Mouse (Mus musculus): Measurements from ENCODE around the gene Ap3d1. TPM values are rescaled to one million over a fixed set of nuclear protein-coding genes. Genes with fewer than 3 reads are reported as not detected.
A peak's percentile ranks its signal among the peaks of the same experiment; 100 is the strongest.

The Ap3d1 gene
- polyA plus RNA-seq (2014; fragmentation: Nextera tagmentation; extraction: Ambion mirVana), result 109 and 125 TPM in 2 replicates

GRCm38 (mm10) chr10:80742180-80742978 lies at the start of gene Ap3d1:
Gene Ap3d1 (minus strand): TSS chr10:80742264.
- no peaks in the 10 kb centered on the region for H3K27me3 ChIP-seq (ENCODE audit: control insufficient read depth, insufficient read depth, low read length)
- peak within 1 kb of the TSS; percentile 79 for H3K27ac ChIP-seq (ENCODE audit: low read depth, low read length)
- H3K4me2 ChIP-seq (ENCODE audit: low read depth, low read length), result peak within 1 kb of the TSS; percentile 99
- H3K9ac ChIP-seq (replicated peaks; ENCODE audit: low read depth, low read length), result peak within 1 kb of the TSS; percentile 90
- H3K36me3 ChIP-seq (ENCODE audit: control insufficient read depth, insufficient read depth, low read length), result no peaks in the 10 kb centered on the region
- H3K9me3 ChIP-seq (ENCODE audit: control insufficient read depth, low read length), result no peaks in the 10 kb centered on the region
- peaks cover 25% of the 10 kb centered on the region for H3K4me1 ChIP-seq (ENCODE audit: control insufficient read depth, insufficient read depth, low read length)
- WGBS, result 2% methylated on average over 25 of the region's 25 CpGs
- peak; percentile 99 for ATAC-seq (ENCODE audit: low read depth)
- peak within 1 kb of the TSS; percentile 81 for H3K4me3 ChIP-seq (ENCODE audit: low read depth, low read length)

GRCm38 (mm10) chr10:80791476-80792174 lies 49.6 kb upstream of the Ap3d1 start:
- Histone ChIP-seq H3K4me2 (ENCODE audit: low read depth, low read length) (no peak overlapping the region), H3K9me3 (ENCODE audit: control insufficient read depth, low read length) (no peaks in the 10 kb centered on the region)
- no peak for ATAC-seq (ENCODE audit: low read depth)

DNA sequence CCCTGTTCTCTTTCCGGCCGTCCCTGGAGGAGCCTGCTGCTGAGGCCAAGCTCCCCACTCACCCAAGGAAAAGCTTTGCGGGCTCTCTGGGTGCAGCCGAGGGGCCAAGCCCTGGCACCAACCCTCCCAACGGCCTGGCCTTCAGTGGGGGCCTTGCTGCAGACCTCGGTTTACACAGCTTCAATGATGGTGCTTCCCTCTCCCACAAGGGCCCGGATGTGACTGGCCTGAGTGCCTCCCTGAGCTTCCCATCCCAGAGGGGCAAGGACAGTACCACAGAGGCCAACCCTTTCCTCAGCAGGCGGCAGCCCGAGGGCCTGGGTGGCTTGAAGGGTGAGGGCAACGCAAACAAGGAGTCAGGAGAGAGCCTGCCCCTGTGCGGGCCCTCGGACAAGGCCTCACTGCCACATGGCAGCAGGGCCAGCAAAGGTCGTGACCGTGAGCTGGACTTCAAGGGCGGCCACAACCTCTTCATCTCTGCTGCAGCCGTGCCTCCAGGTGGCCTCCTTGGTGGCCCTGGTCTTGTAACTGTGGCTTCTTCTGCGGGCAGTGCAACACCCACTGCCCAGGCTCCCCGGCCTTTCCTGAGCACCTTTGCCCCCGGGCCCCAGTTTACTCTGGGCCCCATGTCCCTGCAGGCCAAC lies 48.8 kb upstream of the Ap3d1 start:
- Histone ChIP-seq H3K36me3 (ENCODE audit: control insufficient read depth, insufficient read depth, low read length) (peaks cover 82% of the 10 kb centered on the region), H3K4me3 (ENCODE audit: low read depth, low read length) (no peak overlapping the region), H3K4me1 (ENCODE audit: control insufficient read depth, insufficient read depth, low read length) (0 out of 2 replicates have a peak, but pooled peaks cover 2% of the 10 kb centered on the region), H3K9me3 (ENCODE audit: control insufficient read depth, low read length) (no peaks in the 10 kb centered on the region), H3K27ac (ENCODE audit: low read depth, low read length) (no peak overlapping the region), H3K4me2 (ENCODE audit: low read depth, low read length) (no peak overlapping the region), H3K27me3 (ENCODE audit: control insufficient read depth, insufficient read depth, low read length) (no peaks in the 10 kb centered on the region), H3K9ac (replicated peaks; ENCODE audit: low read depth, low read length) (no peak overlapping the region)
- no peak for ATAC-seq (ENCODE audit: low read depth)
- 90% methylated on average over 19 of the region's 19 CpGs for WGBS

More at GRCm38 (mm10) chr10:80791476-80792174, 49.6 kb upstream of the Ap3d1 start:
- WGBS, result 84% methylated on average over 33 of the region's 33 CpGs
- no peak overlapping the region for H3K4me3 ChIP-seq (ENCODE audit: low read depth, low read length)
- H3K4me1 ChIP-seq (ENCODE audit: control insufficient read depth, insufficient read depth, low read length), result peaks cover 9% of the 10 kb centered on the region
- H3K36me3 ChIP-seq (ENCODE audit: control insufficient read depth, insufficient read depth, low read length), result peaks cover 78% of the 10 kb centered on the region
- H3K27ac ChIP-seq (ENCODE audit: low read depth, low read length), result no peak overlapping the region
- H3K9ac ChIP-seq (replicated peaks; ENCODE audit: low read depth, low read length), result no peak overlapping the region
- H3K27me3 ChIP-seq (ENCODE audit: control insufficient read depth, insufficient read depth, low read length), result no peaks in the 10 kb centered on the region

GRCm38 (mm10) chr10:80787517-80787916 lies 45.5 kb upstream of the Ap3d1 start:
- Histone ChIP-seq H3K27ac (ENCODE audit: low read depth, low read length) (no peak overlapping the region), H3K27me3 (ENCODE audit: control insufficient read depth, insufficient read depth, low read length) (no peaks in the 10 kb centered on the region)
- 83% methylated on average over 2 of the region's 2 CpGs for WGBS

DNA sequence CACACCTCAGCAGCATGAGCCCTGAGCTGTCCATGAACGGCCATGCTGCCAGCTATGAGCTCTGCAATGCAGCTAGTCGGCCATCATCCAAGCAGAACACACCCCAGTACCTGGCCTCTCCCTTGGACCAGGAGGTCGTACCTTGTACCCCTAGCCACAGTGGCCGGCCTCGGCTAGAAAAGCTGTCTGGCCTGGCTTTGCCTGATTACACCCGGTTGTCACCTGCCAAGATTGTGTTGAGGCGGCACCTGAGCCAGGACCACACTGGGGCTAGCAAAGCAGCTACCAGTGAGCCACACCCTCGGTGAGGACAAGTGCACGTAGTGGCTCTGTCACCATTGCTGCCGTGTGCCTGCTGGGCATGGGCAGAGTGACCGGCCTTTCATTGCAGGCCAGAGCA lies 43.9 kb upstream of the Ap3d1 start:
- no peak for ATAC-seq (ENCODE audit: low read depth)
- 97% methylated on average over 11 of the region's 11 CpGs for WGBS
- H3K27me3 ChIP-seq (ENCODE audit: control insufficient read depth, insufficient read depth, low read length), result no peaks in the 10 kb centered on the region
- no peak overlapping the region for H3K4me2 ChIP-seq (ENCODE audit: low read depth, low read length)
- H3K36me3 ChIP-seq (ENCODE audit: control insufficient read depth, insufficient read depth, low read length), result peaks cover 86% of the 10 kb centered on the region
- no peak overlapping the region for H3K27ac ChIP-seq (ENCODE audit: low read depth, low read length)
- H3K9ac ChIP-seq (replicated peaks; ENCODE audit: low read depth, low read length), result no peak overlapping the region
- no peaks in the 10 kb centered on the region for H3K9me3 ChIP-seq (ENCODE audit: control insufficient read depth, low read length)
- no peaks in the 10 kb centered on the region for H3K4me1 ChIP-seq (ENCODE audit: control insufficient read depth, insufficient read depth, low read length)
- no peak overlapping the region for H3K4me3 ChIP-seq (ENCODE audit: low read depth, low read length)

More at GRCm38 (mm10) chr10:80787517-80787916, 45.5 kb upstream of the Ap3d1 start:
- no peak for ATAC-seq (ENCODE audit: low read depth)
- H3K4me1 ChIP-seq (ENCODE audit: control insufficient read depth, insufficient read depth, low read length), result no peaks in the 10 kb centered on the region
- no peak overlapping the region for H3K4me2 ChIP-seq (ENCODE audit: low read depth, low read length)
- H3K9ac ChIP-seq (replicated peaks; ENCODE audit: low read depth, low read length), result no peak overlapping the region
- H3K4me3 ChIP-seq (ENCODE audit: low read depth, low read length), result no peak overlapping the region
- H3K36me3 ChIP-seq (ENCODE audit: control insufficient read depth, insufficient read depth, low read length), result peaks cover 87% of the 10 kb centered on the region
- no peaks in the 10 kb centered on the region for H3K9me3 ChIP-seq (ENCODE audit: control insufficient read depth, low read length)

- no peak overlapping the region for H3K9ac ChIP-seq (replicated peaks; ENCODE audit: low read depth, low read length)
- ATAC-seq (ENCODE audit: low read depth), result no peak
- WGBS, result 79% methylated on average over 12 of the region's 12 CpGs
- no peaks in the 10 kb centered on the region for H3K27me3 ChIP-seq (ENCODE audit: control insufficient read depth, insufficient read depth, low read length)
- H3K27ac ChIP-seq (ENCODE audit: low read depth, low read length), result no peak overlapping the region
- no peak overlapping the region for H3K4me3 ChIP-seq (ENCODE audit: low read depth, low read length)
- H3K4me2 ChIP-seq (ENCODE audit: low read depth, low read length), result no peak overlapping the region
- H3K4me1 ChIP-seq (ENCODE audit: control insufficient read depth, insufficient read depth, low read length), result no peaks in the 10 kb centered on the region
- H3K9me3 ChIP-seq (ENCODE audit: control insufficient read depth, low read length), result no peaks in the 10 kb centered on the region
- H3K36me3 ChIP-seq (ENCODE audit: control insufficient read depth, insufficient read depth, low read length), result peaks cover 91% of the 10 kb centered on the region
Observed at GRCm38 (mm10) chr10:80784871-80785270, 42.8 kb upstream of the Ap3d1 start.

- H3K36me3 ChIP-seq (ENCODE audit: control insufficient read depth, insufficient read depth, low read length), result peaks cover 93% of the 10 kb centered on the region
- ATAC-seq (ENCODE audit: low read depth), result no peak
- 100% methylated on average over 2 of the region's 2 CpGs for WGBS
- no peaks in the 10 kb centered on the region for H3K9me3 ChIP-seq (ENCODE audit: control insufficient read depth, low read length)
- H3K4me1 ChIP-seq (ENCODE audit: control insufficient read depth, insufficient read depth, low read length), result no peaks in the 10 kb centered on the region
- no peak overlapping the region for H3K27ac ChIP-seq (ENCODE audit: low read depth, low read length)
- no peak overlapping the region for H3K9ac ChIP-seq (replicated peaks; ENCODE audit: low read depth, low read length)
- H3K27me3 ChIP-seq (ENCODE audit: control insufficient read depth, insufficient read depth, low read length), result no peaks in the 10 kb centered on the region
- no peak overlapping the region for H3K4me2 ChIP-seq (ENCODE audit: low read depth, low read length)
- H3K4me3 ChIP-seq (ENCODE audit: low read depth, low read length), result no peak overlapping the region
Observed at GRCm38 (mm10) chr10:80784302-80784701, 42.2 kb upstream of the Ap3d1 start.

DNA sequence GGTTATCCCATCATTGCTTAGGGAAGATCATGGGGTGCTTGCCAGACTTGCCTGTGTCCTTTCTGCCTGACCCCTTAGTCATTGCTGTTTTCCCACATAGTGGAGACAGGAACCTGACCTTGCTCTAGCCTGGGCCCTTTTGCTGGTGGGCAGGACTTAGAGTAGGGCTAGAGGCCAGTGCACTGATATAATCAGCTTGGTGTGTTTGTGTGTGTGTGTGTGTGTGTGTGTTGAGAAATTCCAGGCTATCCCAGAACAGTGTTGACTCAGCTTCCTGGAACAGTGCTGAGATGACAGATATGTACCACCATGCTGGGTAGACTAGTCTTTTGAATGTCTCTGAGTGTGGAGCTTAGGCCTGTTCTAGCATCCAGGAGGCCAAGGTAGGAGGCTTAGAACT lies 37.5 kb upstream of the Ap3d1 start:
- Histone ChIP-seq H3K27me3 (ENCODE audit: control insufficient read depth, insufficient read depth, low read length) (no peaks in the 10 kb centered on the region), H3K27ac (ENCODE audit: low read depth, low read length) (no peak overlapping the region), H3K4me2 (ENCODE audit: low read depth, low read length) (no peak overlapping the region), H3K4me1 (ENCODE audit: control insufficient read depth, insufficient read depth, low read length) (no peaks in the 10 kb centered on the region), H3K36me3 (ENCODE audit: control insufficient read depth, insufficient read depth, low read length) (peaks cover 78% of the 10 kb centered on the region), H3K9me3 (ENCODE audit: control insufficient read depth, low read length) (no peaks in the 10 kb centered on the region), H3K4me3 (ENCODE audit: low read depth, low read length) (no peak overlapping the region), H3K9ac (replicated peaks; ENCODE audit: low read depth, low read length) (no peak overlapping the region)
- no peak for ATAC-seq (ENCODE audit: low read depth)

- WGBS, result 92% methylated on average over 5 of the region's 5 CpGs
- peaks cover 78% of the 10 kb centered on the region for H3K36me3 ChIP-seq (ENCODE audit: control insufficient read depth, insufficient read depth, low read length)
Observed at GRCm38 (mm10) chr10:80777123-80777522, 35.1 kb upstream of the Ap3d1 start.

More at GRCm38 (mm10) chr10:80777123-80777522, 35.1 kb upstream of the Ap3d1 start:
- Histone ChIP-seq H3K4me3 (ENCODE audit: low read depth, low read length) (no peak overlapping the region), H3K9me3 (ENCODE audit: control insufficient read depth, low read length) (no peaks in the 10 kb centered on the region), H3K27ac (ENCODE audit: low read depth, low read length) (no peak overlapping the region), H3K4me1 (ENCODE audit: control insufficient read depth, insufficient read depth, low read length) (no peaks in the 10 kb centered on the region), H3K9ac (replicated peaks; ENCODE audit: low read depth, low read length) (no peak overlapping the region), H3K27me3 (ENCODE audit: control insufficient read depth, insufficient read depth, low read length) (no peaks in the 10 kb centered on the region), H3K4me2 (ENCODE audit: low read depth, low read length) (no peak overlapping the region)
- ATAC-seq (ENCODE audit: low read depth), result no peak
